Mouse (Mus musculus) right cerebral cortex, postnatal 4 days (tissue): Measurements from ENCODE around the gene Washc1.
A peak's percentile ranks its signal among the peaks of the same experiment; 100 is the strongest.
"Not testable (repeated sequence)": the region's sequence is repeated elsewhere in the genome, so short reads cannot be mapped to it uniquely, and the experiment has no call there.

Experiments
- DNase-seq: peaks from one replicate; pipeline ENCODE4 v3.0.0-alpha.2; 2022

Washc1 gene

GRCm38 (mm10) chr17:66118991-66119390, 7.6 kb downstream of the Washc1 start:
- no peak for DNase-seq

GRCm38 (mm10) chr17:66120701-66121100, 9.4 kb downstream of the Washc1 start:
- no peak for DNase-seq

GRCm38 (mm10) chr17:66123066-66123815, 11.9 kb downstream of the Washc1 start, which contains the start of gene Ddx11:
TSS of gene Ddx11 (plus strand) at chr17:66123520.
- DNase-seq: peak; percentile 99

GRCm38 (mm10) chr17:66123816-66124610, 12.7 kb downstream of the Washc1 start:
- no peak for DNase-seq

- no peak for DNase-seq
Observed at GRCm38 (mm10) chr17:66125211-66125610, 13.9 kb downstream of the Washc1 start.

- DNase-seq: no peak
Observed at GRCm38 (mm10) chr17:66130371-66130770, 19.0 kb downstream of the Washc1 start.

GRCm38 (mm10) chr17:66131212-66131611, 19.9 kb downstream of the Washc1 start:
- DNase-seq: no peak

- DNase-seq: not testable (repeated sequence)
Observed at GRCm38 (mm10) chr17:66152706-66153662, 41.6 kb downstream of the Washc1 start.

GRCm38 (mm10) chr17:66153735-66154423, 42.5 kb downstream of the Washc1 start:
- not testable (repeated sequence) for DNase-seq

GRCm38 (mm10) chr17:66154876-66155275, 43.5 kb downstream of the Washc1 start:
- DNase-seq: no peak

GRCm38 (mm10) chr17:66158271-66158670, 46.9 kb downstream of the Washc1 start:
- no peak for DNase-seq

GRCm38 (mm10) chr17:66167141-66167540, 55.8 kb downstream of the Washc1 start:
- not testable (repeated sequence) for DNase-seq
